Mouse (Mus musculus) spleen, adult 2 months (tissue): ENCODE results near the gene Commd8.

Source experiments
- CTCF ChIP-seq: fragments of 200-500 bp; IDR thresholded peaks from 2 replicates; pipeline ENCODE4 v1.5.1; 2011; ENCODE audit warnings: mild to moderate bottlenecking, inconsistent platforms; ENCODE audit not compliant: insufficient read depth, insufficient read length, insufficient replicate concordance; ENCODE audit errors: extremely low read depth
- POLR2A ChIP-seq: fragments of 200-500 bp; IDR thresholded peaks from 2 replicates; pipeline ENCODE4 v1.6.1; 2011; ENCODE audit warnings: low read depth, low read length, inconsistent platforms

GRCm38 (mm10) chr5:72158667-72159066 lies 9.3 kb downstream of the Commd8 start:
- TF ChIP-seq POLR2A (no peak), CTCF (no peak)
